Mouse (Mus musculus): Measurements from ENCODE around the gene Tbxas1. TPM values are rescaled to one million over a fixed set of nuclear protein-coding genes. Genes with fewer than 3 reads are reported as not detected.

The Tbxas1 gene
- total and polyA plus RNA-seq, 2 experiments, result 1.1 to 3.5 TPM

GRCm38 (mm10) chr6:39030714-39031113 lies 155.5 kb downstream of the Tbxas1 start:
- H3K27ac ChIP-seq (replicated peaks; ENCODE audit: insufficient read depth, low read depth, low read length), result no peak overlapping the region
- H3K9ac ChIP-seq (ENCODE audit: low read depth, low read length), result no peak overlapping the region
- peaks cover 5% of the 10 kb centered on the region; the same call in 1 of the 2 replicates for H3K4me1 ChIP-seq (ENCODE audit: control insufficient read depth, insufficient read depth, low read length)
- no peaks in the 10 kb centered on the region for H3K36me3 ChIP-seq (ENCODE audit: control insufficient read depth, insufficient read depth, low read length)
- no peaks in the 10 kb centered on the region for H3K27me3 ChIP-seq (ENCODE audit: control insufficient read depth, insufficient read depth, low read length)
- no peak for DNase-seq (ENCODE audit: extremely low read depth, low read depth, low spot score)
- TF ChIP-seq POLR2A (IDR thresholded peaks at IDR 0.05; ENCODE audit: extremely low read depth, insufficient read depth, low read length) (no peak), CTCF (IDR thresholded peaks at IDR 0.05; ENCODE audit: low read depth, low read length) (no peak)
- no peaks in the 10 kb centered on the region for H3K79me2 ChIP-seq (ENCODE audit: control insufficient read depth, insufficient read depth, low read length)
- 98% methylated on average over 4 of the region's 4 CpGs for WGBS
- no peak overlapping the region for H3K4me3 ChIP-seq (ENCODE audit: insufficient read depth, low read depth, low read length)

GRCm38 (mm10) chr6:39033676-39034075 lies 158.5 kb downstream of the Tbxas1 start:
- no peak overlapping the region for H3K27ac ChIP-seq (replicated peaks; ENCODE audit: insufficient read depth, low read depth, low read length)
- no peak overlapping the region for H3K4me3 ChIP-seq (ENCODE audit: insufficient read depth, low read depth, low read length)
- H3K27me3 ChIP-seq (ENCODE audit: control insufficient read depth, insufficient read depth, low read length), result no peaks in the 10 kb centered on the region
- DNase-seq (ENCODE audit: extremely low read depth, low read depth, low spot score), result no peak
- no peaks in the 10 kb centered on the region for H3K36me3 ChIP-seq (ENCODE audit: control insufficient read depth, insufficient read depth, low read length)
- 93% methylated on average over 7 of the region's 7 CpGs for WGBS
- H3K4me1 ChIP-seq (ENCODE audit: control insufficient read depth, insufficient read depth, low read length), result peaks cover 5% of the 10 kb centered on the region; the same call in 1 of the 2 replicates
- TF ChIP-seq POLR2A (IDR thresholded peaks at IDR 0.05; ENCODE audit: extremely low read depth, insufficient read depth, low read length) (no peak), CTCF (IDR thresholded peaks at IDR 0.05; ENCODE audit: low read depth, low read length) (no peak)
- no peak overlapping the region for H3K9ac ChIP-seq (ENCODE audit: low read depth, low read length)
- H3K79me2 ChIP-seq (ENCODE audit: control insufficient read depth, insufficient read depth, low read length), result no peaks in the 10 kb centered on the region

DNA sequence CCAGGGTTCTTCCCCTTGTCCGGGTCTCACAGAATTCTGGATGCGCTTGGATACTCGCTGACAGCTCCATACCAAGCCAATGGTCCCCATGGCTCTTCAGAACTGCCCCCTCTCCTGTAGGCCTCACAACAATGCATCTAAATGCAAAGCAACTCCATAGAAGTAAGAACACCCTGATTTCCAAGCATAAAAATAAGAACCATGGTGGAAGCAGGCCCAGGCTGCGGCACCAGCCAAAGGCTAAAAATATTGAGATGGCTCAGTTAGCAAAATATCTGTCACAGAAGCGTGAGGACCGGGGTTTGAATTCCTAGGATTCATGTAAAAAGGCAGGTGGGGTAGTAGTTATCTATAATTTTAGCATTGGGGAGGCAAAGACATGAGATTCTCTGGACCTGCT lies 159.8 kb downstream of the Tbxas1 start:
- 94% methylated on average over 6 of the region's 6 CpGs for WGBS

GRCm38 (mm10) chr6:39036204-39036603 lies 161.0 kb downstream of the Tbxas1 start:
- no peaks in the 10 kb centered on the region for H3K36me3 ChIP-seq (ENCODE audit: control insufficient read depth, insufficient read depth, low read length)
- no peak overlapping the region for H3K27ac ChIP-seq (replicated peaks; ENCODE audit: insufficient read depth, low read depth, low read length)
- no peaks in the 10 kb centered on the region for H3K4me1 ChIP-seq (ENCODE audit: control insufficient read depth, insufficient read depth, low read length)
- no peak for TF ChIP-seq CTCF (IDR thresholded peaks at IDR 0.05; ENCODE audit: low read depth, low read length)
- TF ChIP-seq POLR2A (IDR thresholded peaks at IDR 0.05; ENCODE audit: extremely low read depth, insufficient read depth, low read length), result no peak
- no peak overlapping the region for H3K4me3 ChIP-seq (ENCODE audit: insufficient read depth, low read depth, low read length)
- H3K9ac ChIP-seq (ENCODE audit: low read depth, low read length), result no peak overlapping the region
- 88% methylated on average over 4 of the region's 4 CpGs for WGBS
- no peak for DNase-seq (ENCODE audit: extremely low read depth, low read depth, low spot score)
- H3K79me2 ChIP-seq (ENCODE audit: control insufficient read depth, insufficient read depth, low read length), result no peaks in the 10 kb centered on the region
- no peaks in the 10 kb centered on the region for H3K27me3 ChIP-seq (ENCODE audit: control insufficient read depth, insufficient read depth, low read length)

More for the DNA sequence above, 159.8 kb downstream of the Tbxas1 start:
- H3K36me3 ChIP-seq (ENCODE audit: control insufficient read depth, insufficient read depth, low read length), result no peaks in the 10 kb centered on the region
- no peak overlapping the region for H3K9ac ChIP-seq (ENCODE audit: low read depth, low read length)
- H3K4me3 ChIP-seq (ENCODE audit: insufficient read depth, low read depth, low read length), result no peak overlapping the region
- DNase-seq (ENCODE audit: extremely low read depth, low read depth, low spot score), result no peak
- H3K27ac ChIP-seq (replicated peaks; ENCODE audit: insufficient read depth, low read depth, low read length), result no peak overlapping the region
- TF ChIP-seq POLR2A (IDR thresholded peaks at IDR 0.05; ENCODE audit: extremely low read depth, insufficient read depth, low read length) (no peak), CTCF (IDR thresholded peaks at IDR 0.05; ENCODE audit: low read depth, low read length) (no peak)
- no peaks in the 10 kb centered on the region for H3K4me1 ChIP-seq (ENCODE audit: control insufficient read depth, insufficient read depth, low read length)
- H3K79me2 ChIP-seq (ENCODE audit: control insufficient read depth, insufficient read depth, low read length), result no peaks in the 10 kb centered on the region
- H3K27me3 ChIP-seq (ENCODE audit: control insufficient read depth, insufficient read depth, low read length), result no peaks in the 10 kb centered on the region

DNA sequence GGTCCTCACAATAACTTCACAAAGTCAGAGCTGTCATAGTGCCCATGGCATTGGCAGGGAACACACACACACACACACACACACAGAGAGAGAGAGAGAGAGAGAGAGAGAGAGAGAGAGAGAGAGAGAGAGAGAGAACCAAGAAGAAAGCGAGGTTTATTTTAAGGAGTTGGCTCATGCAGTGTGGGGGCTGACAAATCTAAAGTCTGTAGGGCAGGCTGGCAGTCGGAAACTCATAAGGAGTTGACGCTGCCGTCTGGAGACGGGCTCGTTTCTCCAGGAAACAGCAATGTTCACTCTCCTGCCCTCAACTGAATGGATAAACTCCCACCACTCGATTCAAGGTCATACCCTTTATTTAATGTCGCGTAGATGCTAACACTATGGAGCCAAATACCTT lies 165.2 kb downstream of the Tbxas1 start:
- Histone ChIP-seq H3K79me2 (ENCODE audit: control insufficient read depth, insufficient read depth, low read length) (no peaks in the 10 kb centered on the region), H3K4me3 (ENCODE audit: insufficient read depth, low read depth, low read length) (no peak overlapping the region), H3K36me3 (ENCODE audit: control insufficient read depth, insufficient read depth, low read length) (no peaks in the 10 kb centered on the region), H3K9ac (ENCODE audit: low read depth, low read length) (no peak overlapping the region), H3K27me3 (ENCODE audit: control insufficient read depth, insufficient read depth, low read length) (no peaks in the 10 kb centered on the region), H3K27ac (replicated peaks; ENCODE audit: insufficient read depth, low read depth, low read length) (no peak overlapping the region), H3K4me1 (ENCODE audit: control insufficient read depth, insufficient read depth, low read length) (no peaks in the 10 kb centered on the region)
- no peak for TF ChIP-seq POLR2A (IDR thresholded peaks at IDR 0.05; ENCODE audit: extremely low read depth, insufficient read depth, low read length)
- TF ChIP-seq CTCF (IDR thresholded peaks at IDR 0.05; ENCODE audit: low read depth, low read length), result no peak
- DNase-seq (ENCODE audit: extremely low read depth, low read depth, low spot score), result no peak
- 89% methylated on average over 9 of the region's 9 CpGs for WGBS

GRCm38 (mm10) chr6:39049141-39049540 lies 173.9 kb downstream of the Tbxas1 start:
- no peaks in the 10 kb centered on the region for H3K4me1 ChIP-seq (ENCODE audit: control insufficient read depth, insufficient read depth, low read length)
- WGBS, result 77% methylated on average over 5 of the region's 5 CpGs
- no peaks in the 10 kb centered on the region for H3K27me3 ChIP-seq (ENCODE audit: control insufficient read depth, insufficient read depth, low read length)
- no peaks in the 10 kb centered on the region for H3K79me2 ChIP-seq (ENCODE audit: control insufficient read depth, insufficient read depth, low read length)
- DNase-seq (ENCODE audit: extremely low read depth, low read depth, low spot score), result no peak
- no peak overlapping the region for H3K27ac ChIP-seq (replicated peaks; ENCODE audit: insufficient read depth, low read depth, low read length)
- no peak for TF ChIP-seq CTCF (IDR thresholded peaks at IDR 0.05; ENCODE audit: low read depth, low read length)
- no peak for TF ChIP-seq POLR2A (IDR thresholded peaks at IDR 0.05; ENCODE audit: extremely low read depth, insufficient read depth, low read length)
- H3K36me3 ChIP-seq (ENCODE audit: control insufficient read depth, insufficient read depth, low read length), result no peaks in the 10 kb centered on the region
- H3K9ac ChIP-seq (ENCODE audit: low read depth, low read length), result no peak overlapping the region
- no peak overlapping the region for H3K4me3 ChIP-seq (ENCODE audit: insufficient read depth, low read depth, low read length)
